Mouse (Mus musculus) heart, embryonic 15.5 days (tissue): ENCODE results near the gene Chrna9. TPM values are rescaled to one million over a fixed set of nuclear protein-coding genes. Genes with fewer than 3 reads are reported as not detected.

Experiments used
- ATAC-seq: fragments of 200-750 bp; cut with Nextera tagmentation; replicated peaks from 2 replicates; pipeline ENCODE4 v1.8.0; 2017; ENCODE audit warnings: low read depth, moderate TSS enrichment; ENCODE audit not compliant: insufficient number of reproducible peaks, insufficient read depth, low FRiP score
- H3K27ac ChIP-seq: fragments of 300-500 bp; sonication (generic); 2 replicates; pipeline ENCODE4 v1.5.1; 2015; ENCODE audit warnings: mild to moderate bottlenecking, inconsistent platforms
- H3K27me3 ChIP-seq: fragments of 300-500 bp; sonication (generic); 2 replicates; pipeline ENCODE4 v1.6.1; 2015; ENCODE audit warnings: inconsistent platforms
- H3K36me3 ChIP-seq: fragments of 300-500 bp; sonication (generic); 2 replicates; pipeline ENCODE4 v1.6.1; 2015; ENCODE audit warnings: mild to moderate bottlenecking, inconsistent platforms
- H3K4me1 ChIP-seq: fragments of 300-500 bp; sonication (generic); replicated peaks from 2 replicates; pipeline ENCODE4 v1.6.1; 2015; ENCODE audit warnings: inconsistent platforms
- H3K4me2 ChIP-seq: fragments of 300-500 bp; sonication (generic); 2 replicates; pipeline ENCODE4 v1.6.1; 2015; ENCODE audit warnings: inconsistent platforms, mild to moderate bottlenecking, moderate library complexity
- H3K4me3 ChIP-seq: fragments of 300-500 bp; sonication (generic); 2 replicates; pipeline ENCODE4 v1.5.1; 2015; ENCODE audit warnings: mild to moderate bottlenecking, inconsistent platforms
- H3K9ac ChIP-seq: fragments of 300-500 bp; sonication (generic); 2 replicates; pipeline ENCODE4 v1.6.1; 2015; ENCODE audit warnings: mild to moderate bottlenecking, inconsistent platforms
- H3K9me3 ChIP-seq: fragments of 300-500 bp; sonication (generic); replicated peaks from 2 replicates; pipeline ENCODE4 v1.6.1; 2016; ENCODE audit warnings: inconsistent platforms
- WGBS: fragments of 180-500 bp; shearing (Covaris S2); methylation state at CpG from one replicate; pipeline ENCODE4 v1.1.7; 2015; ENCODE audit warnings: mixed read lengths; 5-methylcytosine and 5-hydroxymethylcytosine counted together
- polyA plus RNA-seq: library from polyadenylated mRNA; unstranded; fragments of >200 nt; fragmentation: Nextera tagmentation; extraction: Ambion mirVana; gene quantifications from 2 replicates; pipeline ENCODE4 v1.2.1, GENCODE M21; 2015

The Chrna9 gene
- 0.21 and 2.5 TPM in 2 replicates for polyA plus RNA-seq

DNA sequence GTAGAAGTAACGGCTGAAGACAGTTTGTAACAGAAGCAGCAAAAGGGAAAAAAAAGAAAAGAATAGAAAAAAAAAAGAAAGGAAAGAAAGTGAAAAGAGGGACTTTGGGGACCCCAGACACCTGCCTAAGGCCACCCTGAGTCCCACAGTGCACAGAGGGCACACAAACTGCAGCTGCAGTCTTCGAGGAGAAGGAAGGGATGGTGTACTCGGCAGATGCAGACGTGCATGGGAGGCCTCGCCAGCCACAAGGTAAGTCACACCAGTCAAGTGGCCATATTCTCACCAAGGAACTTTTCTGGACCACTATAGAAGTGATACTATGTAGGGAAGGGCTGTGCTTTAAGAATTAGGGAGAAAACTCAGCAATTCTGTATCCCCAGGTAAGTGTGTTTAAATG, at the start of gene Chrna9:
Gene Chrna9, plus strand, starts transcription at position 139 of the 400 bp plus-strand sequence.
- WGBS: 81% methylated on average over 5 of the region's 5 CpGs
- Histone ChIP-seq H3K9me3 (no peaks in the 10 kb centered on the region), H3K27me3 (no peaks in the 10 kb centered on the region), H3K4me3 (no peak within 1 kb of the TSS), H3K36me3 (no peaks in the 10 kb centered on the region), H3K4me2 (no peak within 1 kb of the TSS), H3K27ac (no peak within 1 kb of the TSS), H3K4me1 (peaks cover 8% of the 10 kb centered on the region; the same call in 1 of the 2 replicates), H3K9ac (no peak within 1 kb of the TSS)
- no peak for ATAC-seq

GRCm38 (mm10) chr5:65885699-65886443, 48.9 kb upstream of the Chrna9 start:
- WGBS: 74% methylated on average over 15 of the region's 15 CpGs
- Histone ChIP-seq H3K4me2 (no peak overlapping the region), H3K9ac (no peak overlapping the region), H3K4me1 (peaks cover 19% of the 10 kb centered on the region), H3K27ac (no peak overlapping the region), H3K9me3 (no peaks in the 10 kb centered on the region), H3K27me3 (no peaks in the 10 kb centered on the region), H3K36me3 (no peaks in the 10 kb centered on the region), H3K4me3 (no peak overlapping the region)
- ATAC-seq: no peak

DNA sequence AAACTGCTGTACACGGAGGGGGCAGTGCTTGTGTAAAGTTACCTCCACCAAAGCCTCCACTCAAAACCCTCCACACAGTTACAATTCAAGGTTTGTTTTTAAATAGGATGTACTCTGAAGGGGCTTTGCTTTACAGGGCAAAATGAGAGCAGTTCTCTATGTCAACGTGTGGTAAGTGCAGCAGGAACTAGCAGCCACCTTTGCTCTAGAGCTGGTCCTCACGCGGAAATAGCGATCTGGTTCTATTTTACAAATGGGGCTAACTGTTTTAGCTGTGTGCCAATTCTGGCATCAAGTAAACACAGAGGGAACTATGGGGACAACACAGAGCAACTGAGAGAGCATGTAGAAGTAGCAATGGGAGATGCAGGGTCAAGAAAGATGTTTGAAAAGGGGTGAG, 46.6 kb upstream of the Chrna9 start:
- ATAC-seq: no peak
- WGBS: 87% methylated on average over 5 of the region's 5 CpGs
- no peak overlapping the region for H3K4me3 ChIP-seq
- no peaks in the 10 kb centered on the region for H3K36me3 ChIP-seq
- H3K27me3 ChIP-seq: no peaks in the 10 kb centered on the region
- H3K9ac ChIP-seq: no peak overlapping the region
- H3K4me2 ChIP-seq: no peak overlapping the region
- no peaks in the 10 kb centered on the region for H3K9me3 ChIP-seq
- H3K4me1 ChIP-seq: peaks cover 10% of the 10 kb centered on the region
- no peak overlapping the region for H3K27ac ChIP-seq

DNA sequence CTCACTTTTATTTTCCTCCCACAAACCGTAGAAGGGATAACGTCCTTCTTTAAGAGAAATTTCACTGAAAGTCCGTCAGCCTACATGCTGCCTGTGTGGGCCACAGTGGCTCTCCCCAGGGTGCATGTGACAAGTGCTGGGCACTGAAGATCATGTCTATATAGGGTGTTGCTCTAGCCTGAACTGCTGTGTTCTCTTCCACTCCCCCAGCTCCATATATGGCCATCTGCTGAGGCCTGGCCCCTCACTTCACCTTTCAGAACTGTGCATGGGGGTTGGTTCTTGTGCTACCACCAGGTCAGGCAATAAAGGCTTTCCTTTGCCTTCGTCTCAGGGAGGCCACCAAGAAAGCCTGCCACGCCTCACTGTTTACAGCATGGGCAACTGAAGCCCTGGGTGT, 45.7 kb upstream of the Chrna9 start:
- H3K27me3 ChIP-seq: no peaks in the 10 kb centered on the region
- H3K27ac ChIP-seq: 0 out of 2 replicates have a peak overlapping the region, but pooled peaks have one; percentile 24
- H3K9me3 ChIP-seq: no peaks in the 10 kb centered on the region
- H3K36me3 ChIP-seq: no peaks in the 10 kb centered on the region
- 52% methylated on average over 5 of the region's 5 CpGs for WGBS
- no peak overlapping the region for H3K4me3 ChIP-seq
- peaks cover 10% of the 10 kb centered on the region for H3K4me1 ChIP-seq
- peak; percentile 60; the same call in 1 of the 2 replicates for ATAC-seq
- H3K4me2 ChIP-seq: no peak overlapping the region
- H3K9ac ChIP-seq: no peak overlapping the region

DNA sequence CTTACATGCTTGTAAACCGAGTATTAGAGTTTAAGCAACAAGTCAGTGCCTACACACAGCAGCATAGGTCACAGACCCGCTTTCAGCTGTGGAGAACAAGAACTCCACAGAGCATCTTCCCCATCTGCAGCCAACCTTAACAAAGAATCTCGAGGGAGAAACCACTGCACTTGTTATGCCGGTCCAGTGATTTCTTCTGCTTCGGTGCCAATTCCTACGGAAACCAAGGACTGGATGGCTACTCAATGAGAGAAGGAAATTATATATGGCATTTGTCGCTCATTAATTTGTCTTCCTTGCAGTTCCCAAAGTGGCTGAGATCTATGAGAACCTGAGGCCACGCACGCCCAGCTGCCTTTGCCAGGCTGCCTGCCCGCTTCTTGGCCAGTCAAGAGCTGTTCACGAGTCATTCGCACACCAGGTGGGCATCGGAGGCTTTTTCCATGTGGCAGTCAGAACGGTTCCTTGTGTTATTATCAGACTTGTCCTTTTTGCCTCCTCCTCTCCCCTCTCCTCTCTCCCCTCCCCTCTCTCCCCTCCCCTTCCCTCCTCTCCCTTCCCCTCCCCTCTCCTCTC, 43.4 kb upstream of the Chrna9 start:
- H3K4me1 ChIP-seq: peaks cover 21% of the 10 kb centered on the region
- no peak for ATAC-seq

DNA sequence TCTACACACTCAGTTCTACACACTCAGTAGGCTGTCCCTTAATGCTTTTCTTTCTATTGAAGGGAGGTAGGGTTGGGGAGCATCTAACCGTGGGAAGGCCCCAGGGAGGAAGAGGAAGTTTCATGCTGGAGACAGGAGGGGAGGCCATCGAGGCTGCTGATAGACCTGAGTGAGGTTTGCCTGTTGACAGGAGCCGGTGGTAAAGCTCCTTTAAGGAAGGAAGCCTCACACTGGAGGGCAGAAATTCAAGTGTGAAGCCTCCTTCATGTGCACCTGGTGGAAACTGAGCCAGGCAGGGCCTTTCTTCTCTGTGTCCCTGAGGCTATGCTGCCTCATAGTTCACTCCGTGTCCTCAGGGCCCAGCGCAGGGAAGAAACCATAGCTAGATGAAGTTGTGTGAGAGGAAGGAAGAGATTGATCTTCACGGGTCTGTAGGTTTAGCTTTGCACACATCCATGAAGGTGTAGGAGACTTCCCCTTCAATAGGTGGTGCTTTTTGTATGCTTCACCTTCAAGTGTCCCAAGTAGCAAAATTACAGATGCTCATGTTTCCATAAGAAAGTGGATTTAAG, 39.5 kb upstream of the Chrna9 start:
- H3K27ac ChIP-seq: no peak overlapping the region
- WGBS: 67% methylated on average over 6 of the region's 6 CpGs
- no peak overlapping the region for H3K4me2 ChIP-seq
- H3K9ac ChIP-seq: no peak overlapping the region
- no peak overlapping the region for H3K4me3 ChIP-seq
- no peaks in the 10 kb centered on the region for H3K36me3 ChIP-seq
- peaks cover 18% of the 10 kb centered on the region for H3K4me1 ChIP-seq
- H3K9me3 ChIP-seq: no peaks in the 10 kb centered on the region
- ATAC-seq: no peak
- H3K27me3 ChIP-seq: no peaks in the 10 kb centered on the region

More for the DNA sequence above, 43.4 kb upstream of the Chrna9 start:
- no peak overlapping the region for H3K27ac ChIP-seq
- no peak overlapping the region for H3K4me2 ChIP-seq
- WGBS: 85% methylated on average over 14 of the region's 14 CpGs
- no peak overlapping the region for H3K9ac ChIP-seq
- no peaks in the 10 kb centered on the region for H3K9me3 ChIP-seq
- H3K36me3 ChIP-seq: no peaks in the 10 kb centered on the region
- H3K4me3 ChIP-seq: no peak overlapping the region
- H3K27me3 ChIP-seq: no peaks in the 10 kb centered on the region

DNA sequence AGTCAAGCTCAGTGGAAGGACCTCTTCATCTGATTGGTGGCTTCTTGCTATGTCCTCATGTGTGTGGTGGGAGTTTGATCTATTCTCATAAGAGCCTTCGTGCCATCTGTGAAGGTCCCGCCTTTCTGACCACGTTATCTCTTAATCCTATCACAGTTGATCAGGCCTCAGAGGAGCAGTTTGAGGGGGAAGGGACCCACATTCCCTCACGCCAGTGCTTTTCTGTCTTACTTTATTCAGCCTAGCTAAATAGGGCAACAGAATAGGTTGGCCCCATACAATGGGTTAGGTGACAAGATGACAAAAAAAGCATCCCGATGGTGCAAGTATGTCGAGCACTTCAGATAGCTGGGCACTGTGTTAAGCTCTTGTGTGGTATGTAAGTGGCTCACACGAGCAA, 39.0 kb upstream of the Chrna9 start:
- Histone ChIP-seq H3K9me3 (no peaks in the 10 kb centered on the region), H3K9ac (no peak overlapping the region), H3K4me3 (no peak overlapping the region), H3K4me2 (no peak overlapping the region), H3K27ac (peak overlapping the region; percentile 46), H3K36me3 (no peaks in the 10 kb centered on the region), H3K4me1 (peaks cover 20% of the 10 kb centered on the region), H3K27me3 (no peaks in the 10 kb centered on the region)
- ATAC-seq: no peak
- 47% methylated on average over 7 of the region's 7 CpGs for WGBS

GRCm38 (mm10) chr5:65897731-65898130, 37.0 kb upstream of the Chrna9 start:
- Histone ChIP-seq H3K4me1 (peaks cover 22% of the 10 kb centered on the region), H3K4me3 (no peak overlapping the region), H3K27me3 (no peaks in the 10 kb centered on the region), H3K27ac (no peak overlapping the region), H3K9me3 (no peaks in the 10 kb centered on the region), H3K4me2 (no peak overlapping the region), H3K9ac (no peak overlapping the region), H3K36me3 (no peaks in the 10 kb centered on the region)
- WGBS: 64% methylated on average over 2 of the region's 2 CpGs
- no peak for ATAC-seq

GRCm38 (mm10) chr5:65898683-65899082, 36.0 kb upstream of the Chrna9 start:
- Histone ChIP-seq H3K4me3 (no peak overlapping the region), H3K4me2 (no peak overlapping the region), H3K27ac (no peak overlapping the region), H3K9ac (no peak overlapping the region), H3K27me3 (no peaks in the 10 kb centered on the region), H3K36me3 (no peaks in the 10 kb centered on the region), H3K9me3 (no peaks in the 10 kb centered on the region), H3K4me1 (peaks cover 22% of the 10 kb centered on the region)
- no peak for ATAC-seq
- 72% methylated on average over 3 of the region's 3 CpGs for WGBS

- H3K9ac ChIP-seq: no peak overlapping the region
- 0 out of 2 replicates have a peak overlapping the region, but pooled peaks have one; percentile 14 for H3K27ac ChIP-seq
- H3K27me3 ChIP-seq: no peaks in the 10 kb centered on the region
- 88% methylated on average over 6 of the region's 6 CpGs for WGBS
- H3K9me3 ChIP-seq: peaks cover 4% of the 10 kb centered on the region
- H3K4me1 ChIP-seq: peaks cover 21% of the 10 kb centered on the region
- H3K4me3 ChIP-seq: no peak overlapping the region
- ATAC-seq: no peak
- no peak overlapping the region for H3K4me2 ChIP-seq
- no peaks in the 10 kb centered on the region for H3K36me3 ChIP-seq
Observed at GRCm38 (mm10) chr5:65900113-65900512, 34.6 kb upstream of the Chrna9 start.

DNA sequence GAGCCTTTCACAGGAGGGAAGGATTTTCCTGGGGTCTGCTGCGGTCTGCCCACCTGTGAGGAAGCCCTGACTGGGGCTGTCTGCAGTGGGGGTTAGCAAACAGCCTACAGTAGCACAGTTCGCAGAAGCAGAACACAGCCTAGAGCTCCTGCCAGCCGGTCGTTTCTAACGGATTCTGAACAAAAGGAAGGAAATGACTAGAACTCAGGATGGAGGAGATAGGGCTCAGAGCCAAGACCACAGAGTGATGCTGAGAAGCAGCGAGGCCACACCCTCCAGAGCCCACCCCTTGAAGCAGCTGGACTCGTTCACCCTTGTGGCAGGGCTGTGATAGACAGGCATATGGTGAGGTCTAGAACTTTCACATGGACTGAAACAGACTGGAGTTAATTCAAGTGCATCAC, 33.9 kb upstream of the Chrna9 start:
- Histone ChIP-seq H3K4me1 (peaks cover 15% of the 10 kb centered on the region), H3K4me3 (no peak overlapping the region), H3K27ac (0 out of 2 replicates have a peak overlapping the region, but pooled peaks have one; percentile 14), H3K27me3 (no peaks in the 10 kb centered on the region), H3K4me2 (no peak overlapping the region), H3K9ac (no peak overlapping the region), H3K36me3 (no peaks in the 10 kb centered on the region), H3K9me3 (peaks cover 4% of the 10 kb centered on the region)
- peak; percentile 78 for ATAC-seq
- 30% methylated on average over 7 of the region's 7 CpGs for WGBS
